ENCODE assay signal across 9 mouse cellular contexts in the genomic region with DNA sequence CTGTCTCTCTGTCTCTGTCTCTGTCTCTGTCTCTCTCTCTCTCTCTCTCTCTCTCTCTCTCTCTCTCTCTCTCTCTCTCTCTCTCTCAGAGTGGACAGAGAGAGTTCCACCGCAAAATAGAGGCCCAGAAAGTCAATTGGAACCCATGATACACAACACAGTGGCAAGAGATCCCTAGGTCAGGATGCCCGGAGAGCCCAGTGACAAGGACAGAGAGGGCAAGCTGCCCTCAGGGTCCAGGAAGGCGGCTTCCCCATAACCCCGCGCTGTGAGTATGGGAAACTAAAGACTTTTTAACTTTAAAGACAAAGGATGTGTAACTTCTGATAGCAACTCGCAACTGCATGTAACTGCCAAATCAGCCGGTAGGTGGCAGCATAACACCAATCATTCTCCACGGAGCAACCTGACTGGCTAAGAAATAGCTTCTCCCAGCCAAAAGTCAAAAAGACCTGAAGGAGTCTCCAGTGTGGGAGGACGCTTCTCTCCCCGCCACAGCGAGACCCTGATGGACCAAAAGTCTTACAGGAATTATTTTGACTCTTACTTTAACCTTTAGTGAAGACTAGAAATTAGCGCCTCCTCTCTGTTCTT.
DNase-seq lines count a peak whose midpoint lies in the region; ATAC-seq lines count a peak whose summit lies in the region.
"Had no signal": no experiment of that assay in that cellular context is flagged by ENCODE, and none has a peak within 500 bp of the region (broad histone marks: within the 10 kb centered on the region; RNA-seq: fewer than 3 reads in every experiment).

No protein-coding gene starts in this region.

- no peak overlapping the region for H3K27ac ChIP-seq in forebrain, embryonic 16.5 days (ENCODE audit: low read length)
- H3K27ac ChIP-seq: neural tube, embryonic 12.5 days had no signal

- no peaks in the 10 kb centered on the region for H3K9me3 ChIP-seq in forebrain, embryonic 16.5 days (ENCODE audit: control insufficient read depth, low read length)

- WGBS in forebrain, embryonic 16.5 days = 11% methylated on average over 12 of the region's 12 CpGs

- H3K4me2 ChIP-seq in forebrain, embryonic 16.5 days (ENCODE audit: low read length) = no peak overlapping the region
- H3K4me2 ChIP-seq: neural tube, embryonic 12.5 days had no signal

- H3K27me3 ChIP-seq in forebrain, embryonic 16.5 days (replicated peaks; ENCODE audit: control insufficient read depth, insufficient read depth, low read length) = no peaks in the 10 kb centered on the region
- H3K27me3 ChIP-seq: neural tube, embryonic 12.5 days had no signal

- DNase-seq in MN1 (ENCODE audit: low spot score) = peak; percentile 90
- peak; percentile 73 to 89 for DNase-seq in cerebellum, adult 18-20 months
- DNase-seq in layer of hippocampus, adult 9-11 months = peak; percentile 65
- peak; percentile 91 for DNase-seq in lung, postnatal 10 days
- DNase-seq in retina, adult 2 months (ENCODE audit: low read depth, low spot score) = peak; percentile 64
- peak; percentile 74 to 83 for DNase-seq in thymus, postnatal 36 days

- H3K36me3 ChIP-seq in forebrain, embryonic 16.5 days (ENCODE audit: control insufficient read depth, insufficient read depth) = no peaks in the 10 kb centered on the region
- H3K36me3 ChIP-seq: neural tube, embryonic 12.5 days had no signal

- H3K4me3 ChIP-seq in forebrain, embryonic 16.5 days (replicated peaks; ENCODE audit: low read length) = no peak overlapping the region
- H3K4me3 ChIP-seq: neural tube, embryonic 12.5 days had no signal

- no peak overlapping the region for H3K9ac ChIP-seq in forebrain, embryonic 16.5 days (replicated peaks; ENCODE audit: low read depth, low read length)
- H3K9ac ChIP-seq: neural tube, embryonic 12.5 days had no signal

- no peaks in the 10 kb centered on the region; the same call in 1 of the 2 replicates for H3K4me1 ChIP-seq in forebrain, embryonic 16.5 days (replicated peaks; ENCODE audit: control insufficient read depth, insufficient read depth, low read length)
- H3K4me1 ChIP-seq: neural tube, embryonic 12.5 days had no signal

- ATAC-seq in forebrain, embryonic 16.5 days = peak; percentile 68
- ATAC-seq in hematopoietic stem cell, adult 5-6 weeks (replicated peaks in 1 of 2; ENCODE audit: insufficient read depth in 1 of 2, low FRiP score in 2 of 2, low TSS enrichment in 1 of 2, low read depth in 1 of 2, poor library complexity in 2 of 2, severe bottlenecking in 2 of 2) = peak; percentile 34 to 61; a peak in 1 of 4 replicates
